ENCODE assay signal across 8 mouse cellular contexts in genomic region chr2:164866741-164867551, GRCm38 (mm10). TPM values are rescaled to one million over a fixed set of nuclear protein-coding genes. Genes with fewer than 3 reads are reported as not detected.
DNase-seq lines count a peak whose midpoint lies in the region; ATAC-seq and TF ChIP-seq lines count a peak whose summit lies in the region.

No protein-coding gene starts in this region.

- DNase-seq in layer of hippocampus, adult 2 months (ENCODE audit: low spot score in 2 of 2): no peak
- no peak for DNase-seq in layer of hippocampus, adult 9-10 months (ENCODE audit: low spot score)
- DNase-seq in adipocyte (ENCODE audit: low spot score): peak; percentile 85
- no peak for DNase-seq in layer of hippocampus, adult 18-20 months (ENCODE audit: low spot score in 2 of 2)
- DNase-seq in forebrain, embryonic 14.5 days (ENCODE audit: low spot score): no peak

- peaks cover 22% of the 10 kb centered on the region for H3K4me1 ChIP-seq in heart, embryonic 15.5 days (replicated peaks)
- peaks cover 26% of the 10 kb centered on the region for H3K4me1 ChIP-seq in liver, embryonic 12.5 days
- H3K4me1 ChIP-seq in stomach, embryonic 14.5 days (ENCODE audit: control insufficient read depth, insufficient read depth, low read length): peaks cover 4% of the 10 kb centered on the region; the same call in 1 of the 2 replicates
- H3K4me1 ChIP-seq in forebrain, embryonic 14.5 days (ENCODE audit: control insufficient read depth, insufficient read depth, low read length): no peaks in the 10 kb centered on the region

- H3K27me3 ChIP-seq in heart, embryonic 15.5 days: no peaks in the 10 kb centered on the region
- H3K27me3 ChIP-seq in liver, embryonic 12.5 days (replicated peaks): no peaks in the 10 kb centered on the region
- H3K27me3 ChIP-seq in stomach, embryonic 14.5 days (ENCODE audit: control insufficient read depth, insufficient read depth, low read length): no peaks in the 10 kb centered on the region
- no peaks in the 10 kb centered on the region for H3K27me3 ChIP-seq in forebrain, embryonic 14.5 days (replicated peaks; ENCODE audit: control insufficient read depth, insufficient read depth, low read length)

- peak; percentile 19; the same call in 1 of the 2 replicates for TF ChIP-seq CTCF in layer of hippocampus, adult 2 months (conservative IDR thresholded peaks at IDR 0.05)

- no peak overlapping the region for H3K4me3 ChIP-seq in layer of hippocampus, adult 2 months
- H3K4me3 ChIP-seq in heart, embryonic 15.5 days: no peak overlapping the region
- H3K4me3 ChIP-seq in liver, embryonic 12.5 days: no peak overlapping the region
- H3K4me3 ChIP-seq in stomach, embryonic 14.5 days (ENCODE audit: low read depth, low read length): no peak overlapping the region
- no peak overlapping the region for H3K4me3 ChIP-seq in forebrain, embryonic 14.5 days (ENCODE audit: low read depth, low read length)

- peak overlapping the region; percentile 14 for H3K4me2 ChIP-seq in heart, embryonic 15.5 days
- no peak overlapping the region for H3K4me2 ChIP-seq in liver, embryonic 12.5 days
- H3K4me2 ChIP-seq in stomach, embryonic 14.5 days (replicated peaks; ENCODE audit: low read depth, low read length): no peak overlapping the region
- no peak overlapping the region for H3K4me2 ChIP-seq in forebrain, embryonic 14.5 days (ENCODE audit: low read length)

- peak; percentile 94 for ATAC-seq in heart, embryonic 15.5 days (replicated peaks; ENCODE audit: insufficient number of reproducible peaks, insufficient read depth, low FRiP score, low read depth)
- ATAC-seq in liver, embryonic 12.5 days: no peak
- ATAC-seq in stomach, embryonic 14.5 days (ENCODE audit: insufficient number of reproducible peaks, insufficient read depth, low FRiP score, low read depth): peak; percentile 60; the same call in 1 of the 2 replicates
- no peak for ATAC-seq in forebrain, embryonic 14.5 days

- H3K9ac ChIP-seq in heart, embryonic 15.5 days: 0 out of 2 replicates have a peak overlapping the region, but pooled peaks have one; percentile 25
- H3K9ac ChIP-seq in liver, embryonic 12.5 days: no peak overlapping the region
- no peak overlapping the region for H3K9ac ChIP-seq in stomach, embryonic 14.5 days (replicated peaks; ENCODE audit: low read depth, low read length)
- H3K9ac ChIP-seq in forebrain, embryonic 14.5 days (ENCODE audit: low read length): no peak overlapping the region

- WGBS in heart, embryonic 15.5 days: 16% methylated on average over 16 of the region's 16 CpGs
- WGBS in liver, embryonic 12.5 days (ENCODE audit: insufficient replicate concordance): 53% methylated on average over 16 of the region's 16 CpGs
- WGBS in stomach, embryonic 14.5 days: 26% methylated on average over 16 of the region's 16 CpGs
- 72% methylated on average over 16 of the region's 16 CpGs for WGBS in forebrain, embryonic 14.5 days

- no peaks in the 10 kb centered on the region for H3K9me3 ChIP-seq in heart, embryonic 15.5 days (replicated peaks)
- peaks cover 4% of the 10 kb centered on the region; the same call in 1 of the 2 replicates for H3K9me3 ChIP-seq in liver, embryonic 12.5 days (replicated peaks)
- H3K9me3 ChIP-seq in stomach, embryonic 14.5 days (ENCODE audit: control insufficient read depth, low read depth, low read length): no peaks in the 10 kb centered on the region
- 0 out of 2 replicates have a peak, but pooled peaks cover 2% of the 10 kb centered on the region for H3K9me3 ChIP-seq in forebrain, embryonic 14.5 days (replicated peaks; ENCODE audit: control insufficient read depth, low read length)

- H3K27ac ChIP-seq in layer of hippocampus, adult 2 months: peak overlapping the region; percentile 67
- H3K27ac ChIP-seq in heart, embryonic 15.5 days: peak overlapping the region; percentile 95
- H3K27ac ChIP-seq in liver, embryonic 12.5 days: peak overlapping the region; percentile 25; the same call in 1 of the 2 replicates
- peak overlapping the region; percentile 64; the same call in 1 of the 2 replicates for H3K27ac ChIP-seq in stomach, embryonic 14.5 days (ENCODE audit: low read length)
- no peak overlapping the region for H3K27ac ChIP-seq in forebrain, embryonic 14.5 days (ENCODE audit: low read depth, low read length)

- H3K36me3 ChIP-seq in heart, embryonic 15.5 days: no peaks in the 10 kb centered on the region
- no peaks in the 10 kb centered on the region for H3K36me3 ChIP-seq in liver, embryonic 12.5 days
- H3K36me3 ChIP-seq in stomach, embryonic 14.5 days (ENCODE audit: control insufficient read depth, insufficient read depth, low read length): no peaks in the 10 kb centered on the region
- no peaks in the 10 kb centered on the region for H3K36me3 ChIP-seq in forebrain, embryonic 14.5 days (ENCODE audit: control insufficient read depth, insufficient read depth, low read length)

RNA-seq across cellular contexts. Expression of gene Pltp, which starts 9.4 kb away (rescaled TPM):
- total RNA-seq in layer of hippocampus, adult 2 months (2021): 10 to 100 TPM; 67.4 to 86.9 TPM
- 14.0 and 71.8 TPM in 2 replicates for polyA plus RNA-seq in heart, embryonic 15.5 days (2015; fragmentation: Nextera tagmentation; extraction: Ambion mirVana)
- polyA plus RNA-seq in liver, embryonic 12.5 days (2016; fragmentation: Nextera tagmentation; extraction: Ambion mirVana): 8.4 and 8.7 TPM in 2 replicates
- polyA plus RNA-seq in stomach, embryonic 14.5 days (2014; fragmentation: Nextera tagmentation; extraction: Ambion mirVana): 50.6 and 53.2 TPM in 2 replicates
- 10 to 100 TPM; 77.0 to 77.9 TPM for total RNA-seq in layer of hippocampus, adult 18-20 months (2021)
- polyA plus RNA-seq in forebrain, embryonic 14.5 days (2014; fragmentation: Nextera tagmentation; extraction: Ambion mirVana): 58.4 and 80.3 TPM in 2 replicates

RNA-seq across cellular contexts. Expression of gene Pcif1, which starts 12.2 kb away (rescaled TPM):
- 10 to 100 TPM; 45.9 to 49.6 TPM for total RNA-seq in layer of hippocampus, adult 2 months (2021)
- 53.4 and 56.4 TPM in 2 replicates for polyA plus RNA-seq in heart, embryonic 15.5 days (2015; fragmentation: Nextera tagmentation; extraction: Ambion mirVana)
- polyA plus RNA-seq in liver, embryonic 12.5 days (2016; fragmentation: Nextera tagmentation; extraction: Ambion mirVana): 48.6 and 51.5 TPM in 2 replicates
- polyA plus RNA-seq in stomach, embryonic 14.5 days (2014; fragmentation: Nextera tagmentation; extraction: Ambion mirVana): 70.6 and 87.3 TPM in 2 replicates
- total RNA-seq in layer of hippocampus, adult 18-20 months (2021): 10 to 100 TPM; 41.9 to 45.2 TPM
- 83.9 and 85.1 TPM in 2 replicates for polyA plus RNA-seq in forebrain, embryonic 14.5 days (2014; fragmentation: Nextera tagmentation; extraction: Ambion mirVana)

RNA-seq across cellular contexts. Expression of gene Neurl2, which starts 33.7 kb away (rescaled TPM):
- 1 to 10 TPM; 2.8 to 3.6 TPM for total RNA-seq in layer of hippocampus, adult 2 months (2021)
- polyA plus RNA-seq in heart, embryonic 15.5 days (2015; fragmentation: Nextera tagmentation; extraction: Ambion mirVana): 43.3 and 47.1 TPM in 2 replicates
- 2.1 and 2.2 TPM in 2 replicates for polyA plus RNA-seq in liver, embryonic 12.5 days (2016; fragmentation: Nextera tagmentation; extraction: Ambion mirVana)
- polyA plus RNA-seq in stomach, embryonic 14.5 days (2014; fragmentation: Nextera tagmentation; extraction: Ambion mirVana): 6.3 and 8.3 TPM in 2 replicates
- total RNA-seq in layer of hippocampus, adult 18-20 months (2021): 1 to 10 TPM; 2.5 to 3.0 TPM
- 3.9 and 5.8 TPM in 2 replicates for polyA plus RNA-seq in forebrain, embryonic 14.5 days (2014; fragmentation: Nextera tagmentation; extraction: Ambion mirVana)

RNA-seq across cellular contexts. Expression of gene Ctsa, which starts 34.3 kb away (rescaled TPM):
- 100 to 1,000 TPM; 103 to 108 TPM for total RNA-seq in layer of hippocampus, adult 2 months (2021)
- polyA plus RNA-seq in heart, embryonic 15.5 days (2015; fragmentation: Nextera tagmentation; extraction: Ambion mirVana): 167 and 180 TPM in 2 replicates
- polyA plus RNA-seq in liver, embryonic 12.5 days (2016; fragmentation: Nextera tagmentation; extraction: Ambion mirVana): 66.7 and 69.3 TPM in 2 replicates
- polyA plus RNA-seq in stomach, embryonic 14.5 days (2014; fragmentation: Nextera tagmentation; extraction: Ambion mirVana): 130 and 134 TPM in 2 replicates
- 100 to 1,000 TPM; 103 TPM for total RNA-seq in layer of hippocampus, adult 18-20 months (2021)
- 79.5 and 84.4 TPM in 2 replicates for polyA plus RNA-seq in forebrain, embryonic 14.5 days (2014; fragmentation: Nextera tagmentation; extraction: Ambion mirVana)

RNA-seq across cellular contexts. Expression of gene Spata25, which starts 38.6 kb away (rescaled TPM):
- total RNA-seq in layer of hippocampus, adult 2 months (2021): under 1 TPM; 0.47 to 0.79 TPM
- not detected in 2 replicates for polyA plus RNA-seq in heart, embryonic 15.5 days (2015; fragmentation: Nextera tagmentation; extraction: Ambion mirVana)
- polyA plus RNA-seq in liver, embryonic 12.5 days (2016; fragmentation: Nextera tagmentation; extraction: Ambion mirVana): not detected in 2 replicates
- not detected in 2 replicates for polyA plus RNA-seq in stomach, embryonic 14.5 days (2014; fragmentation: Nextera tagmentation; extraction: Ambion mirVana)
- total RNA-seq in layer of hippocampus, adult 18-20 months (2021): under 1 TPM in 1 of 2 experiments, not detected in 1; 0.43 TPM
- polyA plus RNA-seq in forebrain, embryonic 14.5 days (2014; fragmentation: Nextera tagmentation; extraction: Ambion mirVana): 0.30 TPM in 1 of 2 replicates, not detected in the other

Comparison
In these comparisons a context has a peak if more than half of its experiments do, and no peak if none do; other contexts are left out.
1. ATAC-seq: peak in heart, embryonic 15.5 days (single experiment) and stomach, embryonic 14.5 days (single experiment); none in liver, embryonic 12.5 days (single experiment) and forebrain, embryonic 14.5 days (single experiment).